Mouse (Mus musculus) left cerebral cortex, adult 18-20 months (tissue): Measurements from ENCODE around the gene Zfp668. TPM values are rescaled to one million over a fixed set of nuclear protein-coding genes. Genes with fewer than 3 reads are reported as not detected.
"Not testable (repeated sequence)": the region's sequence is repeated elsewhere in the genome, so short reads cannot be mapped to it uniquely, and the experiment has no call there.

Experiments
- DNase-seq, 2 experiments: peaks; one replicate each; pipeline ENCODE4 v3.0.0; 2021 to 2022; ENCODE audit warnings: low spot score in 2 of 2, mixed read lengths in 1 of 2
- total RNA-seq, 2 experiments: library from RNA; stranded (reverse); gene quantifications; 2 replicates each; pipeline ENCODE4 v1.2.3; 2021

Zfp668 gene
- total RNA-seq, 2 experiments from 2014 or later: 19.5 to 20.5 TPM

- no peak for DNase-seq
Observed at GRCm38 (mm10) chr7:127849973-127850875, 26.4 kb downstream of the Zfp668 start.

- DNase-seq: peak; percentile 76 to 85
Observed at GRCm38 (mm10) chr7:127842001-127842718, 34.5 kb downstream of the Zfp668 start.

- DNase-seq: peak; percentile 96 to 97
Observed at GRCm38 (mm10) chr7:127841340-127842000, 35.2 kb downstream of the Zfp668 start.

GRCm38 (mm10) chr7:127840886-127841285, 35.7 kb downstream of the Zfp668 start:
- peak; percentile 69 to 79 for DNase-seq

GRCm38 (mm10) chr7:127840031-127840430, 36.6 kb downstream of the Zfp668 start:
- not testable (repeated sequence) for DNase-seq

- DNase-seq: not testable (repeated sequence)
Observed at GRCm38 (mm10) chr7:127837878-127838277, 38.8 kb downstream of the Zfp668 start.

- no peak for DNase-seq
Observed at GRCm38 (mm10) chr7:127837473-127837872, 39.2 kb downstream of the Zfp668 start.

- DNase-seq: no peak
Observed at GRCm38 (mm10) chr7:127835550-127835949, 41.1 kb downstream of the Zfp668 start.

- DNase-seq: peak; percentile 68 to 79
Observed at GRCm38 (mm10) chr7:127824176-127824871, 52.3 kb downstream of the Zfp668 start, which contains the start of the genes Stx4a and Stx1b. Gene Stx4a (plus strand): TSS chr7:127824294. Gene Stx1b (minus strand): TSS chr7:127824549.

GRCm38 (mm10) chr7:127823236-127824171, 53.1 kb downstream of the Zfp668 start:
- peak in 1 of 2 experiments; percentile 54 for DNase-seq

- DNase-seq: no peak
Observed at GRCm38 (mm10) chr7:127822494-127822893, 54.1 kb downstream of the Zfp668 start.

GRCm38 (mm10) chr7:127820836-127821509, 55.7 kb downstream of the Zfp668 start:
- no peak for DNase-seq

GRCm38 (mm10) chr7:127817776-127818175, 58.9 kb downstream of the Zfp668 start:
- DNase-seq: no peak

GRCm38 (mm10) chr7:127817053-127817452, 59.6 kb downstream of the Zfp668 start:
- DNase-seq: no peak

- peak; percentile 80 to 87 for DNase-seq
Observed at GRCm38 (mm10) chr7:127815954-127816821, 60.4 kb downstream of the Zfp668 start.

- no peak for DNase-seq
Observed at GRCm38 (mm10) chr7:127815116-127815665, 61.4 kb downstream of the Zfp668 start.

- peak; percentile 72 to 81 for DNase-seq
Observed at GRCm38 (mm10) chr7:127814241-127814921, 62.2 kb downstream of the Zfp668 start.
